Mouse (Mus musculus) left cerebral cortex, adult 8-10 months (tissue): ENCODE data around the gene Rplp1. TPM values are rescaled to one million over a fixed set of nuclear protein-coding genes. Genes with fewer than 3 reads are reported as not detected.
A peak's percentile ranks its signal among the peaks of the same experiment; 100 is the strongest.

Experiments used
- DNase-seq, 2 experiments: peaks; one replicate each; pipeline ENCODE4 v3.0.0; 2022; ENCODE audit warnings: low spot score in 2 of 2
- total RNA-seq, 4 experiments: library from RNA; stranded (reverse); gene quantifications; 2 replicates each; pipeline ENCODE4 v1.2.4; 2022

The Rplp1 gene
- total RNA-seq, 4 experiments from 2014 or later: 1,482 to 1,620 (median 1,566) TPM

DNA sequence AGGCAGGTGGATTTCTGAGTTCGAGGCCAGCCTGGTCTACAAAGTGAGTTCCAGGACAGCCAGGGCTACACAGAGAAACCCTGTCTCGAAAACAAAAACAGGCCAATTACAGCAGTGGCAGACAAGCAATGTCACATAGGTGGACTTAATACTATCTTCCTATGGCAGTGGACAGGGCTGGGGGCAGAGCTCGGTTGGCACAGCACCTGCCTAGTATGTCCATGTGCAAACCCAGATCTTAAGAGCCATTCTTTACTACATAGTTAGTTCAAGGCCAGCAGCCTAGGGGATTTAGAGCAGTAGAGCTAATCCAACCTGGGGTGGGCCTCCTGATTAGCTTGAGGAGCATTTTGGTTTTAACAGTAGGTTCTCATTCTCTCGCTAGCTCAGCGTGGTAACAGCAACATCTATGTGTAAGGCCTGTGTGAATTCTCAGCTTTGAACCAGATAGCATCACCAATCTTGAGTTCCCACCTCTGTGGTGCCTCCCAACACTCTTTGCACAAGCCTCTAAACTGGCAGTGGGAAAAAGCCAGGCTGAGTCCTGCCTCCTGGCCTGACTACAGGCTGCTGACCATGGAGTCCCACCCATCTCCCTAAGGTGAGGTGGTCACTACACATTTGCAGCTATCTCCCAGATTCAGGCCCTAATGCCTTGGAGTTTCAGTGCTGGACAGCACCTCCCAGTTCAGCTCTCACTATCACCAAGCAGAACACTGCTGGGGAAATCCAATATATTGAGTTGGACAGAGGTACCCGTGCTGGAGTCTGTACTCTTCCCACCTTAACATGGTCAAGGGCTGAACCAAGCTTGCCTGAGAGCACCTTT is 2.8 kb downstream of the Rplp1 start:
- DNase-seq: no peak

DNA sequence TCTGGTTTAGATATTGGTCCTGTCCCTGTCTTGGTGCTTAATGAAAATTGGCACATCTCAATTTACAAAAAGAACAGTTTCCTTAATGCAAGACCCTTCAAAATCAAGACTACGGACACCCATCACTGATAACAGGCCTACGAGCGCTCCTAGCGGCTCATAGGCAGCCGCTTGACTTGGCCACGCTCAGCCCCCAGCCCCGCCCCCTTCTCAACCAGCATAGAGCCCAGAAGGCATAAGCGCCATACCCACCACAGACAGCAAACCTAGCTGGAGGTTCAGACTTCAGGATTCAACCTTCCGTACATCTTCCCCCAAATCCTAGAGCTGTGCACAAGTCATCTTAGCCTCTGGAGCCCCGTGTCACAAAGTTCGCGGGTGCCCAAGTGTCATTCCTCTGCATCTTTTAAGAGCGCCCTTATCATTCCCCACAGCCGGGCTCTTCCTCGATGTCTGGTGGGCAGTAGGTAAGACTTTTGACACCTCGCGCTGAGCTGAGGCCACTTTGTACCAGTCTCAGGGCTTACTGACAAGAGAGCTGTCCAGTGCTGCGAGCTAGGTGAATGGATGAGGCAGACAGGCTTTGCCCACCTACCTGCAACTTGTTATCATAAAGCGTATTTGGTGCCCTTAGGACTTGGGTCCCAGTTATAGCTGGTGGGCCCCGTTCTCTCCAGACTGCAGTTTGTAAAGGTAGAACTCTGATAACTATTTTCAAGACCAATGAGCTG is 3.7 kb downstream of the Rplp1 start:
- no peak for DNase-seq

DNA sequence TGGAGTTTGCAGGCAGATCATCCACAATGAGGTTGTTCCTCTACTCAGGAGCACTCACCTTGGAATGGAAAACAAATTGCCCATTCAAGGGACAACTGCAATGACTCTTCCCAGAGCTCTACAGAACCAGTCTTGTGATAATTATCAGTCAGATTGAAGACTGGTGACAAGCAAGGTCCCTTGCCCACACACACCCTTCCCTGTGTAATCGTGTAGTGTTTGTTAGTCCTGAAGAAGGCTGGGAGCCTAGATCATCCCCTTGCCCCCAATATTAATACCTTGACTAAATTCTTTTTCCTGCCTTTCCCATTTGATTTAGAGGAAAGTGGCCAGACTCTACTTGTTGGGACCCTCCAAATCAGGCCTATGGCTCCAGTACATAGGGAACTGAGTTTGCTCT is 4.7 kb downstream of the Rplp1 start:
- DNase-seq: no peak

DNA sequence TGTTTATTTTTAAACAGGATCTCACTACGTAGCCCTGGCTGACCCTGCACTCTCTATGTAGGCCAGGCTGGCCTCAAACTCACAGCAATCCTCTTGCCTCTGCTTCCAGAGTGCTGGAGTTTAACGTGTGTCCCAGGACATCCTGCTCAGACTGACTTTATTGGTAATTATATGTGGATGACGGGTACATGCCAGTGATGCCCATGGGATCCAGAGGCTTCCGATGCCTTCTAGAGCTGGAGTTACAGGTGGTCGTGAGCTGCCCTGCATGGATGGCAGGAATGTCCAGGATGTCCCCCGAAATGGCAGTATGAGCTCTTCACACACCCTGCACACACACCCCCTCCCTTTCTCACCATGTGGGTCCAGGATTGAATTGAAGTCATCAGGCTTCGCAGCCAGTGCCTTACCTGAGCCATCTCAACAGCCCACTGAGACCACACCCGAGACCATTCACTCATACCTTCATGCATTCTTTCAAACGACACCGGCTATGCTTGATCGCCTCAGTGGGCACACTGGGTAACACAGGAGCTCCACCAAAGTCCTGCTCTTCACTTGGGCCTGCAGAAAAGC is 5.4 kb downstream of the Rplp1 start:
- DNase-seq: no peak

DNA sequence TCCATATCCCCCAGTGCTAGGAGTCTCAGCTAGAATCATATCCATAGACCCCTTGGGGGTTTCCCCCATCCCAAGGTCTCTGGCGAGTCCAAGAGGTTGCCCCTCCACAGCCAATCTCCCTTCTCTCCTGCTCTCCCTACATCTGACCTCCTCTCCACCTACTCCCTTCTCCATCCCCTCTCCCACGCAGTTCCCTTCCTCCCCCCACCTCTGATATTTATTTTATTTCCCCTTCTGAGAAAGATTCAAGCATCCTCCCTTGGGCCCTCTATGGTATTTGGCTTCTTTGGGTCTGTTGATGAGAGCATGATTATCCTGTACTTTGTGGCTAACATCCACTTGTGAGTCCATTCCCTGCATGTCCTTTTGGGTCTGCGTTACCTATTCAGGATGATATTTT is 6.0 kb downstream of the Rplp1 start:
- DNase-seq: no peak

DNA sequence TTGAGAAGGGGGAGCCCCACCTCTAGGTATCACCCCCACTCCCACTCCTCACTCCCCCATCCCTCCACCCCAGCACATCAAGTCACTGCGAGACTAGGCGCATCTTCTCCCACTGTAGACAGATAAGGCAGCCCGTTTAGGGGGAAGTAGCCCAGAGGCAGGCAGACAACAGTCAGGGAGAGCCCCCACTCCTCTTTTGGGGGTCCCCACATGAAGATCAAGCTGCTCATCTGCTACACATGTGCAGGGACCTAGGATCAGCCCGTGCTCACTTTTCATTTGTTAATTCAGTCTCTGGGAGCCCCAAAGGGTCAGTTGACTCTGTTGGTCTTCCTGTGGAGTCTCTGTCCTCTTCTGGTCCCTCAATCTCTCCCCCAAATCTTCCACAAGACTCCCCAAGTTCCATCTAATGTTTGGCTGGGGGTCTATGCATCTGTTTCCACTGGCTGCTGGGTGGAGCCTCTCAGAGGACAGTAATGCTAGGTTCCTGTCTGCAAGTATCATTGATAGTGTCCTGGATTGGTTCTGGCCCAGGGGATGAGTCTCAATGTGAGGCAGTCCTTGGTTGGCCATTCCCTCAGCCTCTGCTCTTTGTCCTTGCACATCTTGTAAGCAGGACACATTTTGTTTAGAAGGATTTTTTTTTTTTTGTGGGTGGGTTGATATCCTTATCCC is 6.6 kb downstream of the Rplp1 start:
- DNase-seq: no peak

DNA sequence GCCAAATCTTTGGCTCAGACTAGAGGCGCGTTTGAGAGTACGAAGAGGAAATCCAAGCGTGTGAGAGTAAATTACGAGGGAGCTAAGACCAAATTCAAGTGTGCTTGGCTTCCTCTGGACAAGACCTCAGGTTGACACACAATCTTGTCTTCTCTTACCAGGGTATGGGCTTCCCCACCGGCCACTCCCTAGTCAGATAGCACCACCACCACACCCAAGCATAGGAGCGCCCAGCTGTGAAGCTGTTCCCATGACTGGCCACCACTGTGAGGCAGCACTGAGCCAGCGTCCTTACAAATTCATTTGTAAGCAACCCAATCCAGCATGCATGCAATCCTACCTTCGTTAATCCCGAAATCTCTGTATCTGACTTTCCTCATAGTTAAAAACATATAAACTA is 7.4 kb downstream of the Rplp1 start:
- no peak for DNase-seq

DNA sequence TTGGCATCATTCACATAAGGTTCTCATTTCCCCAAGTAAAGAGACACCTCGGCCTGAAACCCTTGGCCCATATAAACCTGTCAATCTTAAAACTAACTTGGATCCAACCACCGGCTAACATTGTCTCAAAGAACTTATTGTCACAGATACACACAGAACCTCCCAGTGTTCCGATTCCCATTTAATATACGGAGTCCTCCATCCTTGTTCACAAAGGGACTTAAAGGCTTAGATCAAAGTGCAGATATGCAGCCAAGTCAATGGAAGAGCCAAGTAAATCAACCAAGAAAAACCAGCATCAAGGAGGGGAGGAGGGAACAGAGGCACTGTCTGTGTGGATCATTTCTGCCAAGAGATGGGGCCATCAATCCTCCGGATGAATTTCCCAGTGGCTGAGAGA is 8.8 kb downstream of the Rplp1 start:
- DNase-seq: no peak

DNA sequence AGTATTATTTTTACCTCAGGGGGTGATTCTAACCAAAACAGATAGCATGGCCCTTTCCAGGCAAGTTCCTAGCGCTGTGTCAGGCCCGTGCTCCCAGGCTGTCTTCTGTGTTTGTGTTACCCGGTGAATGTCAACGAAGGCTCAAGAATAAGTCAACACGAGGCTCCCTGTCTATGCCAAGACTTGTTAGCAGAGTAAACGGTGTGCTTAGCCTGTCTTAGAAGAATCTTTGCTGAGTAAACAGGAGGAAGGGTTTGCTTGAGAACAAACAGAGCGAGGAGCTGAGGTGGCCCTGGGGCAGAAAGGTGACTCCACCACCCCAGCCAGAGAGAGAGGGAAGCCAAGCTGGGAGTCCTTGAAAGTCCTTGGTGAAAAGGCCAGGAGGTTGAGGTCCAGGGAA is 10.1 kb downstream of the Rplp1 start:
- DNase-seq: no peak

DNA sequence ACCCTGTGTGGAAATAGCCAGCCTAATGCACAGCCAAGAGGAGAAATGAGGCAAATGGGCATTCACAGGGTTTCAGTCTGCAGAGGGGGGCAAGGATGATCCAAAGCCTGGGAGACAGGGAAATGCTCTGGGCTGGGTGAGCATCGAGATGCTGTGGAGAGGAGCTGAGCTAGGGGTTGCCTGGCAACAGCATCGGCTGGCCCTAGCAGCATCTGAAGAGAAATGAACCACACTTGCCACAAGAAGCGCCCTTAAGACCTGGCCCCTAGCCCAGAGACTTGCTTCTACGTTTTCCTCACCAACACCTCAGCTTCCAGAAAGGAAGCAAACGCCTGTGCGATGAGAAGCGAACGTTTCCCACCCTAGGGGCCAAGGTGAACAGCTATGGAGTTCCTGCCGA is 11.9 kb downstream of the Rplp1 start:
- no peak for DNase-seq

DNA sequence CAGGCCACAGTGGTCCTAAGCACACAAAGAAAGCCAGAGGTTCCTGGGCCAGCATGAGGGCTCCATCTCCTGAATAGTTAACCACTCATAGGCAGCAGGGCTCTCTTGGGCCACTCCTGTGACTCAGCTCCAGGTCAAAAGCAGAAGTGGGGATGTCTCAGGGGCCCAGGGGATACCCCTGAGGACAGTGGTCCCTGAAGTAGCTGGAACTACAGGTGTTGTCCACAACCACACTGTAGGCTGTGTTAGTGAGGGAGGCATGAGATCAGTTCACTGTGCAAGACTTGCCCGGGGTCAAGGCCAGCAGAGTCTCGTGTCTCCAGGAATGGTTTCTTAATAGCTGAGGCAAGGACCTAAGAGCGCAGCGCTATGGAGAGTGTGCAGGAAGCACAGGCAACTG is 12.8 kb downstream of the Rplp1 start:
- DNase-seq: no peak

DNA sequence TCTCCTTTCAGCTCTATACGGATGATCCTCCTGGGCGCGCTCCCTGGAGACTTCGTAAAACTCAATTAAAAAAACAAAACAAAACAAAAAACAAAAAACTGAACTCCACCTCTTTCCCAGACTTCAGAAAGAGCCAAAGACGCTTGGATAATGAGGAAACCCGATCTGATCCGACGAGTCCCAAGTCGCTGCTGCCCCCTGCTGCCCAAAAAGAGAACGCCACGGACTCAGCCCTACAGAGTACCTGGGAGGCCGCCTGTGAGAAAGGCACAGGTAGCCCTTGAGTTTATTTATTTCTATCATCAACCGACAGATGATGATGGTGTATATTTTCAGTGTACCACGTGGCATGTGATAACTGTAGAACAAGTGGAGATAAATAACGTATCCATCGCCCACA is 14.5 kb downstream of the Rplp1 start:
- peak; percentile 38 to 94 for DNase-seq

DNA sequence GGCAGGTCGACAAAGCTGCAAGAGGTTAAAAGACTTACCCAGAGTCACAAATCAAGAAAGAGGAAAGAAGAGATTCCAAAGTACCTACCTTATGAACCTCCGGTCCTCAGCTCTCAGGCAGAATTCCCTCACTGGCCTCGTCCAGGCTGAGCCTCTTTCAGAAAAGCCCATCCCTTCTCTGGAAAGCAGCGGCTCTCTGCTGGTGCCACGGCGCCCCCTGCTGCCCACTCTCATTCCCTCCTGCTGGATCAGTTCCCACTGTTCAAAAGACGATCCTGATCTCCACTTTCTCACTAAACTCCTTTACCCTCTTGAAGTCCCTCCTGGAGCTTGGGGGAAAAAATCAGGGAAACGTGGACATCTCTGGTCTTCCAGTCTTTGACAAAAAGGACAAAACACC is 15.9 kb downstream of the Rplp1 start:
- peak; percentile 35 to 87 for DNase-seq

DNA sequence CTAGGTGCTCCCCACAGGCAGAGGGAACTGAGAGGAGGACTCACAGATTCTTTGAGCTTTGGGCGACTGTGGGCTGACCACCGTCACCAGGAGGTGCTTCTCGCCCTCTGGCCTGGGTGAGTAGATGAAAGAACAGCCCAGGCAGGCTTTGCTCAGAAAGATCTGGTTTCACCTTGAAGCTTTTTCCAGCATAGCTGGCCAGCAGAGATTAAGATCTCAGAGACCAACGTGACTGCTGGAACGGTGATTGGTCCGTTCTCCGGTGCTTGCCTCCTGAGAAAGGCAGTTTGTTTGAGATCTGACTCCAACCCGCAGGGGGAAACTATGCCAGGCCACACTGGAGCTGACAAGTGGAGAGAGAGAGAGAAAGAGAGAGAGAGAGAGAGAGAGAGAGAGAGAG is 19.3 kb downstream of the Rplp1 start:
- DNase-seq: no peak

DNA sequence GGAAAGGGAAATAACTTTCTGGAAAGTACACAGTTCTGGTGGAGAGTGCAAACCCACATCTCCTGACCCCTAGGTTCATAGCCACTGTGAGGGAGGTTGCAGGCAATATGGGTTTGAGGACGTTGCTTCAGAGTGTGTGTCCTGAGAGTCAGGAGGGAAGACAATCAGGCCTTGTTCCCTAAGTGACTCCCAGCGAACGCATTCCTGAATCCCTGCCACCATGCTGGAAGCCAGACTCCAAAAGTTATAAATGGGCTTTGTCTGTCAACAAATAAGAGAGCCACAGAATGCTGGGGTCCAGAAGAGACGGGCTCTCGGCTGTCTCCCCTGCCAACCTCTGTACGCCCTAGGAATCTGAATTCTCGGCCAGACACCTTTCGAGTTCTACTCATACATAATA is 24.5 kb downstream of the Rplp1 start:
- DNase-seq: no peak

DNA sequence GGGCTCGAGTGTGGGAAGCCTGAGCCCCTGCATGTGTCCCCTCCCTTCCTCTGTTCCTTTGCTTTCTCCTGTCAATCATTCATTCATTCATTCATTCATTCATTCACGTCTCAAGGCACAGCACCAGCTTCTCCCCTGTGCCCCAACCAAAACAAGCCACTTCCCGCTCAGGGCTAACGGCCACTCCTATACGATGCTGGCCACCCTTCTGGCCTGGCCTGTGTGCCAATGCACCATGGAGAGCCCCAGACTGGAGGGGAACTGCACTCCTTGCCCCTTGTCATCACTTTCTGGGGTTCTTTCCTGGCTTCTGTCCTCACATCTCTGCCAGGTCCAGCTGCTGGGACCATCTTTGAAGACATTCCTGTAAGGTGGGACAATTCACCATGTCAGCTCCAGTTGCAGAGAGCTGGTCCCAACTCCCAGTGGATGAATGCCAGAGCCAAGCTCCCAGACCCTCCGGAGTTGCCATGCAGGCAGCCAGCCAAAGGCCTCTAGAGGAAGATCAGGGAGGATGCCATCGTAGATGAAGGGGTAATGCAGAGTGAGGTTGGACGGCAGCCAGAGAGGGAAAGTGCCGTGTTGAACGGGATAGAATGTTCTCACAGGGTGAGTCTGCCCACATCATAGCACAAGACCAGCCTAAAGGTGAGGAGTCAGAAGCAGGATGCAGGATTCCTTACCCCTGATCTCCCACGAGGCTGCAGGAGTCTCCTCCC is 26.5 kb downstream of the Rplp1 start:
- no peak for DNase-seq

DNA sequence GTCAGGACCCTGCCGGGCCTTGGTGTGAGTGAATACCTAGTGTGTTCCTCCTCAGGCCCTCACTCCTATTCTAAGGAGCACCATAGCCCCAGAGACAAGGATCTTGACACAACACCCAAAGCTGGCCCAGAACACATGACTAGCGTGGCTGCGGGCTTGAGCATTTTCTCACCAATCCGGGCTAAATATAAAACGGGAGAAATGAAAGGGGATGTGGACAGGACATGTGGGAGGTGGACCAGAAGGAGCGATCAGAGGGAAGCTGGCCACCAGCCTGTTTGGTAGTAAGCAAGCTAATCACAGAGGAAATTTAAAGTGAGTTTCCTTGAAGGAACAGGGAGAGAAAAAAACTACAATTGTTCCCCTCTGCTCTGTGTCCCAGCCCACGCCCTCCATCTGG is 28.4 kb downstream of the Rplp1 start:
- DNase-seq: no peak

DNA sequence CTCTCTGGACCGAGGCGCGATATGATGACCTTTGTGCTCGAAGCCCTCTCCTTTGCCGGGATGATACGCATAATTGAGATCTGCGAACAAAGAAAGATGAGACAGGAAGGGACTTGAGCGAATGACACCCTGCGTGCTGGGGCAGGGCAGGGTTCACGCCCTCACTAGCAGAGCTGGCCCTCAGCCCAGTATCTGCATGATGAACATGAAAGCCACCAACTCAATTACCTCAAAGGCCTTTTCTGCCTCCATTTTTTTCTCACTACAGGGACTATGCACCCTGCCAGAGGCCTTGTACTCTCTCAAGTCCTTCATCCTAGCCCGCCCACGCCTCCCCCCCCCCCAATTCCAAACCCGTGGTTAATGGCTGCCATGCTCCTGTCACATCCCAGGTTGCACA is 29.4 kb downstream of the Rplp1 start:
- DNase-seq: no peak

DNA sequence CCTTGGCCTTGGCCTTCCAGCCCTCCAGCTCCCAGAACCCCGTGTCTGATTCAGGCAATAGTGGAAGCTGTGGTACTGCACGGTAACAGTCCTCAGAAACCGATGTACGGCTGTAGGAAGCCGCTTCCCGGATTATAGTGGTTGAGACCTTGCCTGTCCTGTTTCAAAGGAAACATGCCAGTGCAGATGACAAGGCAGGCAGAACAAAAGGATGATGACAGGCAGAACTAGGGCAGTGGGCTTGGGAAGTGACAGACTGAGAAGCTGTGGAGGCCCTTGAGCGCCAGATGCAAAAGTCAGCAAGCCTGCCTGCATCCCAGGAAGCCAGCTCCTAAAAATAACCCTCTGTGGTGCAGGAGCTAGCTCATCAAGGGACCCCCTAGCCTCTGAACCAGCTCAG is 30.0 kb downstream of the Rplp1 start:
- DNase-seq: no peak

DNA sequence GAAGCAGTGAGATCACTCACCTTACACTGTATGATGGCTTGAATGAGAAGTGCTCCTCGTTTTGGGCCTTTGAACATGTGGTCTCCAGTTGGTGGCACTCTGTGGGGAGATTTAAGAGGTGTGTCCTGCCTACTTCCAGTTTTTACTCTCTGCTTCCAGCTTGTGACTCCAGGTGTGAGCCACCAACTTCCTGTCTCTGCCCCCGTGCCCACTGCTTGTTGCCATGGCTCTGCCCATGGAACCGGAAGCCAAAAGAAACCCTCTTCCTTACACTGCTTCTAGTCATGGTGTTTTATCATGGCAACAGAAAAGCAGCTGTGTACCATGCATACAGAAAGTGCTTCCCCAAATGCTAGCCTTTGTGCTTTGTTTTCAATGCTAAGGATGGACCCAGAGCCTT is 32.2 kb downstream of the Rplp1 start:
- DNase-seq: no peak

DNA sequence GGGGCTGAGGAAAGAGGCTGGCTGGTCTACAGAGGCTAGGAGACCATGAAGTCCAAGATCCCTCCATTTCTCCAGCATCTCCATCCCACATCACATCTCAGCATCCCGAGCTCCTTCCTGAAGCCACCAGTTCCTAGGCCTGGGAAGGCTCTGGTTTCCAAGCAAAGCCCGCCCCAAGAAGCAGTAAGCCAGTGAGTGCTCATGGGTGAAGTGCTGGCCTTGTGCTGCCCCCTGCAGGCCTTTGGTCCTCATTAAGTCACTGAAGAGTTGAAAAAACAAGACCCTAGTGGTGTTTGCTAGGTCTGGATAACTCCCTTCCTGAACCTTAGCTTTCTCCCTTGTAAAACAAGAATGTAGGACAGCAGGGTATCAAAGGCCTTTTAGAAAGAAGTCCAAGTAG is 35.5 kb downstream of the Rplp1 start:
- DNase-seq: peak in 1 of 2 experiments; percentile 55
